Comparison of ENCODE assay signal across 23 mouse cellular contexts in genomic region chr4:142218997-142219396, GRCm38 (mm10). TPM values are rescaled to one million over a fixed set of nuclear protein-coding genes. Genes with fewer than 3 reads are reported as not detected.
"Had no signal": no experiment of that assay in that cellular context is flagged by ENCODE, and none has a peak within 500 bp of the region (broad histone marks: within the 10 kb centered on the region; RNA-seq: fewer than 3 reads in every experiment).

No protein-coding gene starts in this region.

- DNase-seq: kidney, adult 8-10 months; kidney, postnatal 25 days; layer of hippocampus, postnatal 36 days; left cerebral cortex, postnatal 4 days; liver, postnatal 0 days; lung, embryonic 14.5 days; retina, postnatal 1 day; right cerebral cortex, postnatal 25 days; spleen, adult 18-20 months; thymus, postnatal 4 days had no signal

- H3K36me3 ChIP-seq: kidney, embryonic 15.5 days; limb, embryonic 12.5 days; limb, embryonic 15.5 days; midbrain, embryonic 12.5 days; midbrain, embryonic 15.5 days; neural tube, embryonic 12.5 days; neural tube, embryonic 15.5 days; stomach, embryonic 15.5 days had no signal

- H3K27ac ChIP-seq: kidney, embryonic 15.5 days; layer of hippocampus, adult 2 months; left cerebral cortex, adult 2 months; limb, embryonic 12.5 days; limb, embryonic 15.5 days; liver, embryonic 14.5 days; macrophage; midbrain, embryonic 12.5 days; midbrain, embryonic 15.5 days; neural tube, embryonic 12.5 days; neural tube, embryonic 15.5 days; stomach, embryonic 15.5 days had no signal

- H3K4me3 ChIP-seq: kidney, embryonic 15.5 days; layer of hippocampus, adult 2 months; left cerebral cortex, adult 2 months; limb, embryonic 12.5 days; limb, embryonic 15.5 days; midbrain, embryonic 12.5 days; midbrain, embryonic 15.5 days; neural tube, embryonic 12.5 days; neural tube, embryonic 15.5 days; stomach, embryonic 15.5 days had no signal

- H3K9me3 ChIP-seq: kidney, embryonic 15.5 days; limb, embryonic 12.5 days; limb, embryonic 15.5 days; midbrain, embryonic 12.5 days; midbrain, embryonic 15.5 days; neural tube, embryonic 12.5 days; neural tube, embryonic 15.5 days; stomach, embryonic 15.5 days had no signal

- ATAC-seq: liver, postnatal 0 days; lung, postnatal 0 days; midbrain, embryonic 15.5 days had no signal

- H3K27me3 ChIP-seq: kidney, embryonic 15.5 days; limb, embryonic 12.5 days; limb, embryonic 15.5 days; midbrain, embryonic 12.5 days; midbrain, embryonic 15.5 days; neural tube, embryonic 12.5 days; neural tube, embryonic 15.5 days; stomach, embryonic 15.5 days had no signal

RNA-seq across cellular contexts. Expression of gene Kazn, which starts 20.2 kb away (rescaled TPM):
- polyA plus RNA-seq: macrophage had no signal
